Mouse (Mus musculus) activated CD4-positive, CD25-positive, alpha-beta regulatory T cell, adult 4 months (primary cell): ENCODE results near the gene Vezf1. TPM values are rescaled to one million over a fixed set of nuclear protein-coding genes. Genes with fewer than 3 reads are reported as not detected.
"Not testable (repeated sequence)": the region's sequence is repeated elsewhere in the genome, so short reads cannot be mapped to it uniquely, and the experiment has no call there.

Experiments used
- ATAC-seq: one replicate; pipeline ENCODE4 v1.8.0; 2017
- polyA plus RNA-seq, 2 experiments: library from polyadenylated mRNA; unstranded; fragments of 100-300 nt; shearing (Covaris generic); gene quantifications; one replicate each; pipeline ENCODE4 v1.2.1; 2017

The Vezf1 gene
- 10 to 100 TPM; 20.6 to 21.0 TPM for polyA plus RNA-seq

DNA sequence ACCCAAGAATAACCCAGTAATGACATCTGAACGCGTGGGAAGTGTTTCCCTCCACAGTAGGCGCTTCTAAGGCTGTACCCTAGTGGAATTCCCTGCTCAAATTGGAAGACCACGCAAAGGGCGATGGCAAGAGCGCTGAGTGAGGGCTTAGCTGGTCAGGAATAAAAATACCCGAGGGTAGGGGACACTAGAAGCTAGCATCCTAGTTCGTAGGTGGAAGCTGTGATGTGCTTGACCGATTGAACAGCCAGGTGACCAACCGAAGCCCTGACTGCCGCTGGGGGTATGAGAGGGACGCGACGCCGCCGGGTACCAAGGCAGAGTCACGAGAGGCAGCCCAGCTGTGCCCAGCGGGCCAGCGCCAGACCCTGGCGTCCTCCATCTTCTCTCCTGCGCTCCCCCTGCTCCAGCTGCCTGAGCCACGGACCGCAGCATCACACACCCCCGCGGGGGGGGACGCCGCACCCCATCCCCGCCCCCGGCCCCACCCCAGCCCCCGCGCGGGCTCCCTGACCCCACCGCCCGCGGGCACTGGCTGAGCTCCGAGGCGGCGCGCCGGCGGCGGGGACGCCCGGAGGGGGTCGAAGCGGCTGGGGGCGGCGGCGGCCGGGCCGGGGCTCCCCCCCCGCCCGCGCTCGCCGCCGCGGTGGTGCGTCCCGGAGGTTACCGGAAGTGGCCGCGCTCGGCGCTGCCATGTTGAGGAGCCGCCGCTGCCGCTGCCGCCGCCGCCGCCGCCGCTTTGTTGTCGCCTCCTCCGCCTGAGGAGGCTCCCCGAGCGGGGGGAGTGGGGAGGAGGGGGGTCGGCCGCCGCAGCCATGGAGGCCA, at the start of gene Vezf1:
Vezf1 (plus strand) TSS at position 694 of the 825 bp plus-strand sequence.
- peak; percentile 70 for ATAC-seq

DNA sequence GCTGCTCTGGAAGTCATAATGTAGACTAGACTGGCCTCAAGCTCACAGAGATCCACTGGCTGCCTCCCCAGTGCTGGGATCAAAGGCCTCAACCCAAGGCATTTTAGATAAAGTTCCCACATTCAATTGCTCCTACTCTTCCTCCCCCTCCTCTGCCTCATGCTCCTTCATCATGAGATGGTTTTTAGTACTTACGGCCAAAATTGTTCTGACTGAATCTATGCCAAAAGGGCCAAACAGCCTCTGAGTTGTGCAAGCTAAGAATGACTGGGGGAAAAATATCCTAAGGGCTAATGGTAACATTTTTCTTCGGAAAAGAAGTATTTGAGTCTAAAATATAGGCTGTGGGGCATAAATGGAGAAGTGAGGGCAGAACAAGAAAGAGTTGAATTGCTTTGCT, 44.1 kb upstream of the Vezf1 start:
- no peak for ATAC-seq

DNA sequence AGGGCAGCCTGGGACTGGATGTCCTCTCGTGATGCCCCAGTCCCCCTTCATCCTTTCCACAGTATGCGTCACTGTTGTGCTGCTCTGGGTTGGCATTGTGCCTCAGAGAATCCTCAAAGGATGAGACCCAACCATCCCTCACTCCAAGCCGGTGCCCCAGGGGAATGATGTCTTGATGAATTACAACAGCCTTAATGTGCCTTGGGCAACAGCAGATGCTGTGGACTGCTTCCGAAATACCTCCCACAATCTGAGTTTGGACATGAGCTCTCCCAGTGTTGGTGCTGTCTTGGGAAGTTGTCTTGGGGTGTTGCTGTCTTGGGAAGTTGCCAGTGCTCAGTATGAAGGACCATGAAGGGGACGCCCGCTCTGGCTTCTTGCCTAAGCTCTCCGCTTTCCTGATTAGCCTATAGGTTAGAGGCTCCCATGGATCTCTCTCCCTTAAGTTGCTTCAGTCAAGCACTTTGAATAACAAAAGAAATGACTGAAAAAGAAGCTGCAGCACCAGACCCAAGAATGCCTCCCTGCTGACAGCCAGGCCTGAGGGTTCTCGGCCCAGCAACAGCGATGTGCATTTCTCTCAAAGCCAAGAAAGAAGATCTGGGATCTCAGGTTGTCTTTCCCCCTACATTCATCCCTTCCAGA, 40.6 kb upstream of the Vezf1 start:
- ATAC-seq = no peak

DNA sequence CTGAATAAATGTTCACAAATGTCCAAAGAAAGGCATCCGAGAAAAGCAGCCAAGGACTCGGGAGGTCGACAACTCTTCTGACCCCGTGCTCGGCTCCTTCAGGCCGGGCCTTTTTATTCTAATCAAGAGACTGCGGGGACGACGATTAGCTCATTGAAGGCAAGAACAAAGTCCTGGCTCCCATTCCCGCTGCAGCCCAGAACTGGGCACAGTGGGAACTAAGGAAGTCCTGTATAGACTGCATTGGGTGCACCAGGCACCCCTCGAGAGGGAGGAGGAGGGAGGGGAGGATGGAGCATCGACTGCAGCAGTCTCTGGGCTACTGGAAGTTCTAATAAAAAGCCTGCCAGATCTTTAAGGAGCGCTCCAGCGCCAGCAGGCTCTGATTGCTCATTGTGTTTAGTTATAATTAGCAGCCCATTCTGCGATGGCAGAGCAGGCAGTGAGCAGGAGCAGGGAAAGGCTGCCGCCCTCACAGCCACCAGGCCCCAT, 39.8 kb upstream of the Vezf1 start:
- no peak for ATAC-seq

DNA sequence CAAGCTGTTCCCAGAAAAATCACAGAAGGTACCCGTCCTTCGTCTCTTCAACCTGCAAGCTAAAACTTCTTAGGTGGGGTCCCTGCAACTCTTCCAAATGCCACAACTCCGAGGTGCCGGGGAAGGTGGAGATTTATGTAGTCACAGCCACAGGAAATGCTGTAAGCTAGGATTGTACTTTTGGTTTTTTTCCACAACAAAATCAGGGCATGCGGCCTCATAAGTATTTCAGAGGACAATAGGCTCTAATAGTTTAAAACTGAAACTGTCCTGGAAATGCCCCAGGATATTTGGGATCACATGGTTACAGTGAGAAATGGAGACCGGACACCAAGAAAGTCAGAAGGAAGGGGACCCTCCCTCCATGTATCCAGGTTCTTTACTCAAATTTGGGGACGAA, 37.9 kb upstream of the Vezf1 start:
- ATAC-seq = no peak

DNA sequence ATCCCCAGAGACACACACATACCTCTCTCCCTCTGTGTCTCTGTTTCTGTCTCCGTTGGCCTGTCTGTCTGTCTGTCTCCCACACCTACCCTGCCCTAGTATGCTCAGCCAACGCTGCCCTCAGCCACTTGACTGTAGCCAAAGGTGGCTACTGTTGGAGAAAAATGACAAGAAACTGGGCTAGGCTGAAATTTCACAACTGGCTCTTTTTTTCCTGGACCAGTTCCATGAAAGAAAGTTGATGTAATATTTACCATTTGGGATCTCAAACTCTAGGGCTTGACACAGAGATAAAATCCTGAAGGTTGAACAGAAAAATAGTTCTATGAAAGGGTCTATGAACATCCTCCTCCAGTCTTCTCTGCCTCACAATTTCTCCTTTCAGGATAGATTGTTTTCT, 37.2 kb upstream of the Vezf1 start:
- no peak for ATAC-seq

DNA sequence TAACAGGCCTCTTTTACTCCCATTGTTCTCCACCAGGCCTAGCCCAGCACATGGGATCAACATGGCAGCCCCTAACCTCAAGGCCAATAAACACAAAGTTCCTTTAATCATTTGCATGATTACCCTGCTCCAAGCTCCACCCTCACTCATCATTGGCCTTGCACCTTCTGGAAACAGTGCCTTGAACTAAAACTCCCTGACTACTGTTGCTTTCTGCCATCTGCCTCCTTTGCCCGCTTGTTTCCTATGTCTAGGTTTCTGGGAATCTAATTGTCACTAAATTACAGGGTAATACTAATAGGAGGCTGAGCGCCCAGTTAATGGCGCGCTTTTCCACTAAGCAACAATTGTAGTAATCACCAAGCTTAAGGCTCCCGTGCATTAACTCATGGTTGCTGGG, 36.3 kb upstream of the Vezf1 start:
- ATAC-seq = no peak

DNA sequence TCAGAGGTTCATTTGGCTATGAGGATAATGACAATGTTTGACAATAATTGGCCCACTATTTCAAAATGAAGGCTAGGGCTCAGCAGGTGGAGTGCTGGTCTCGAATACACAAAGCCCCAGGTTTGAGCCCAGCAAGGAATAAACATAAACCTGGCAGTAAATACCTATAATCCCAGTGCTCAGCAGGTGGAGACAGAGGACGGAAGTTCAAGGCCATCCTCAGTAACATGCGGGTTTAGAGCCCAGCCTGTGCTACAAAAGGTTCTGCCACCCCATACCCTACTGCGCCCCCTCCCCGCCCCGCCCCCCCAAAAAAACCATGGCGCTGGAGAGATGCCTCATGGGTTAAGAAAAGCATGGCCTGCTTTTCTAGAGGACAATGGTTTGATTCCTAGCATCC, 32.1 kb upstream of the Vezf1 start:
- no peak for ATAC-seq

DNA sequence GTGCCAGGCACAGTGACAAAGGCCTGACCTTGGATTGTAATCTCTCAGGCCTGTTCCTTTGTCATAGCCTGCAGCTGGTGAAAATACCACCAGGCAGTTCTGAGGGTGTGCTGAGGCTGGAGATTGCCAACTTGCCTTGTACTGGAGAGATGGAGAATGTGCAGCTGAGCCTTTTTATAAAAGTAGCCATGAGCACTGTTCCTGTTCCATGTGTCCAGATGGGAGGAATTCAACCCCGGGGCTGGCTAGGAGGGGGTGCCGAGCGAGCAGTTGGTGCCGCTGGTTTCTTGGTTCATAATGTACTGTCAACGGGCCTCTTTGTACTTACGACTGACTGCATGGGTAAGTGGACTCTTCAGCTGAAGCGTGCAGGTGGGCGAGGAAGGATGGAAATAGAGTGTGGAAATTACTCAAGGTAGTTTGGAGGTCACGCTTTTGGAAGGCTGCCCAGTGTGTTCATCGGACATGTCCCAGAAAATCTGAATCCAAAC, 31.3 kb upstream of the Vezf1 start:
- ATAC-seq = no peak

DNA sequence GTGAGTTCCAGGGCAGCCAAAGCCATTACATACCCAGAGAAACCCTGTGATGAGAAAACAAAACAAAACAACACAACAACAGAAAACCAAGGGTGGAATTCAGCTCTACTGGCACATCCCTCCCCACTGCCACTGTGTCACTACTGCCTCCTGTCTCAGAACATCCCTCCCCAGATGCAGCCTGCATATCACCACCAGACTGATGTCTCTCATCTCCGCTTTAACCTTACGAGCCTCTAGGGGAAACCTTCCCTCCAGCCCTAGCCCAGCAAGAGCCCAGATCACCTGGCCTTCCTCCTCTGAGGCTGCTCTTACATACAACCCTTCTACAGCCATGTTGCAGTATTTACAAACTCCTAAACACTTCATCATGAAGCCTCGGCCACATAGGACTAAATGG, 30.7 kb upstream of the Vezf1 start:
- ATAC-seq = no peak

DNA sequence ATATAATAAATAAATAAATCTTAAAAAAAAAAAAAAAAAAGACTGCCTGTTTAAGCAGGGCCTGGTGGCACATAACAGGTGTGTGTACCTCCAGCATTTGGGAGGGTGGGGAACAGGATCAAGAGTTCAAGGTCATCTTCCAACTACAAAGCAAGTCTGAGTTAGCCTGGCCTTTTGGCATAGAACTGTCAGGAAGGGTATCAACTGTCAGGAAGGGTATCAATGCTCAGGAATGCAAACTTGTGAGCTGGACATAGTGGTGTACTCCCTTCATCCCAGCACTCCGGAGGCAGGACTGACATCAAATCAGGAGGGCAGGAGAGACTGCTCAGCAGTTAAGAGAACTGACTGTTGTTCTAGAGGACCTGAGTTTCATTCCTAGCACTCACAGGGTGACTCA, 29.0 kb upstream of the Vezf1 start:
- ATAC-seq = no peak

DNA sequence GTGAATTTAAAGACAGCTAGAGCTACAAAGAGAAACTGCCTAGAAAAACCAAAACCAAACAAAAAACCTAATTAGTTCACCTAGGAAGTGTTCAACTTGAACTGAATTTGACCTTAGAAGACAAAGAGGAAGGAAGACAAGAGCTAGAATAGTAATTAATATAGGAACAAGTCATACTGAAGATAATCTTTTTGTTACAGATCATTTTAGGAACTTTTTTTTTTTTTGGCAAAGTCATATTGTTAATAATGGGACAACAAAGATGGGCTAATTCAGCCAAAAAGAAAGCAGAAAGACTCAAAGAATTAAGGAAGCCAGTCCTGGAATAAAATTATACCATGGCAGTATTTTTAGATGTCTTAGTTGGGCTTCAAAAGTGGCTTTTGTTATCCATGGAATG, 23.8 kb upstream of the Vezf1 start:
- no peak for ATAC-seq

DNA sequence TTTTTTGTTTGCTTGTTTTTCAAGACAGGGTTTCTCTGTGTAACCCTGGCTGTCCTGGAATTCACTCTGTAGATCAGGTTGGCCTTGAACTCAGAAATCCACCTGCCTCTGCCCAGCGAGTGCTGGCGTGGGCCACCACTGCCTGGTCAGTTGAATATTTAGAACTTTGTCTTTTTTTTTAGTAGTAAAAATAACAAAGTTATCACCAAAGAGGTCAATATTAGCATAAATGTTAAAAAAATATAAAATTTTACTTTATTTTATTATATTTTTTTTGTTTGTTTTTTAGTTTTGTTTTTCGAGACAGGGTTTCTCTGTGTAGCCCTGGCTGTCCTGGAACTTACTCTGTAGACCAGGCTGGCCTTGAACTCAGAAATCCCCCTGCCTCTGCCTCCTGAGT, 22.9 kb upstream of the Vezf1 start:
- ATAC-seq = not testable (repeated sequence)

DNA sequence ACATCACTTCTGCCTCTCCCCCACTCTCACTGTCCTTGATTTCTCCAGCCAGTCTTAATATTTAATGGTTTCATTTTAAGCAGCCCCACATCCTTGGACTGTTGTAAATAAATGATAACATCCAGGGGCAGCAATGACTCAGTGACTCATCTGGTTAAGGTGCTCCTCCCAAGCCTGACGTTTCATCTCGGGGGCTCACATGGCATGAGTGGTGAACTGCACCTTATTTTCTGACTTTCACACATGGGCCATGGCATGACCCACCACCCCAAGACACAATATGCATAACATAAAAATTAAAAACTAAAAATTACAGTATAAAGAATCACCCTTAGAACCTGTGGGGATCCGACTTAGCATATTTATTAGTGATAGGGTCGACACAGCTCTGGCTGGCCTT, 22.2 kb upstream of the Vezf1 start:
- no peak for ATAC-seq

DNA sequence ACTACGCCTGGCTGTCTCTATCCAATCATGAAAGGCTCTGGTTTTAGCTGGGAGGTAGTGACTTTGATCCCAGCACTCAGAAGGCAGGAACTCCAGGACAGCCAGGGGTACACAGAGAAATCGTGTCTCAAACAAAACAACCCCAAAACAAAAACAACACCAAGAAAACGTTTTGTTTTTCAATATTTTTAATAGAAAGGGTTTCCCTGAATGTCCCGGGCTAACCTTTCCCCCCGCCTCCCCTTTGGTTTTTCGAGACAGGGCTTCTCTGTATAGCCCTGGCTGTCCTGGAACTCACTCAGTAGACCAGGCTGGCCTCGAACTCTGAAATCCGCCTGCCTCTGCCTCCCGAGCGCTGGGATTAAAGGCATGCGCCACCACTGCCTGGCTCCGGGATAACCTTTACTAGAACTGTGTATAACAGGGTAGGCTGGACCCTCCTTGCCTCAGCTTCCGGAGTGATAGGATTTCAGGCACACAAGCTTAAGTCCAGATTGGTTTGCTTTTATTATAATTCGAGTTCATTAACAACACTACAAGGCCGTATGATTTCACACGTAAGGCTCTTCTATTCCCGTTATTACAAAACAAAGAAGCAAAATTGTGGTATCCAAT, 21.6 kb upstream of the Vezf1 start:
- ATAC-seq = no peak

DNA sequence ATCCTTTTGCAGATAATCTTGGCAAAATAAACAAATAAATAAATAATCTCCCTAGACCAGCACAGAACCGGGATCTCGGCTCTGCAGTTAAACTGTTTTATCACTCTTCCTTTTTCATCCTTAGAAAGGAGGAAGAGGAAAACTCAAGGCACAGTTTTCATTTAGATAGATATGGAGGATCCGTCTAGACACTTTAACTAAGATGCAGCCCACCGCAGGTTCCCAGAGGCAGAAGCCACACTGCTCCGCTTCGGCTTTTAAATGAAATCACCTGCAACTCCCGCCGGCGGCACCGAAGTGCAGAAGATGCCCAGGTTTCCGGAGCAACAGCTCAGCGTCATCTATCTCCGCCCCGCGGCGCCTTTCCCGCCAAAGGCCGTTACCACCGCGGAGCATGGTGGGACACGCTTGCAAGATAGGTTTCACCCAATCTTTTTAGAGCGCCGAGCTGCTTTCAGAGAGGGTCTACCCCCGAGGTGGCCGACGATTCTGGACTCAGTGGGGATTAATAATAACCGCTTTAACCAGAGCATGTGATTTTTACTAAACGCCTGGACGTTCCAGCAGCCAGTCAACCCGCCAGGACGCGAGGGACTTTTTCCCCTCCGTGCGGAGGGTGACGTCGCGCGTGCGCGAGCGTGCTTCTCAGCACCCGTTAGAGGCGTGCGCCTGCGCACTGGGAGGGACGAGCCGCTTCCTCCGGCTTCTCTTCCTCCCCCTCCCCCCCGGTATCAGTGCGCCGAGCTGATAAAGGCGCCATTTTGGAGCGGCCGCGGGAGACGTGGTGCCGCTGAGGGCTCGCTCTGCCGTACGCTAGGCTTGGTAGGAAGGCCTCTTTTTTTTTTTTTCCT, 20.9 kb upstream of the Vezf1 start, which contains the start of gene Srsf1:
Srsf1 (plus strand) TSS at position 430 of the 851 bp plus-strand sequence.
- peak; percentile 80 for ATAC-seq

DNA sequence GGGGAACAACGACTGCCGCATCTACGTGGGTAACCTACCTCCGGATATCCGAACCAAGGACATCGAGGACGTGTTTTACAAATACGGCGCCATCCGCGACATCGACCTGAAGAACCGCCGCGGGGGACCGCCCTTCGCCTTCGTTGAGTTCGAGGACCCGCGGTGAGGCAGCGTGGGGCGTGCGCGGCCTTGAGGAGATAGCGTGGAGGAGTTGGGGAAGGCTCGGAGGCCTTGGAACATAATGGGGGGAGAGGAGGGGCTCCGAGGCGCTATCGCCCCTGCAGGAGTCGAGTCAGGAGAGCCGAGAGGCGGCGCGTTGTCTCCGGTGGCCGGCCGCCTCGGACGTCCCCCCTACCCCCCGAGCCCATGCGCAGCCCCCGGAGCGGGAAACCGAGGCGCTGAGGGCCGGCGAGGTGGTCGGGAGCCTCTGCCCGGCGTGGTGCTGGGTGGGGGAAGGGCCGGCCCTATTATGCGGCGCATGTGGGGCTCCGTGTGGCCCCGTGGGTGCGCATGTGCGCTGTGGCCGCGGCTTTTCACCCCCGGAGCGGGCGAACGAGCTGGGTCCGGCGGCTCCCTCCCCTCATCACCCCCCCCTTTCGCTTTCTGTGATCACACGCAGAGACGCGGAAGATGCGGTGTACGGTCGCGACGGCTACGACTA, 20.1 kb upstream of the Vezf1 start:
- ATAC-seq = no peak

DNA sequence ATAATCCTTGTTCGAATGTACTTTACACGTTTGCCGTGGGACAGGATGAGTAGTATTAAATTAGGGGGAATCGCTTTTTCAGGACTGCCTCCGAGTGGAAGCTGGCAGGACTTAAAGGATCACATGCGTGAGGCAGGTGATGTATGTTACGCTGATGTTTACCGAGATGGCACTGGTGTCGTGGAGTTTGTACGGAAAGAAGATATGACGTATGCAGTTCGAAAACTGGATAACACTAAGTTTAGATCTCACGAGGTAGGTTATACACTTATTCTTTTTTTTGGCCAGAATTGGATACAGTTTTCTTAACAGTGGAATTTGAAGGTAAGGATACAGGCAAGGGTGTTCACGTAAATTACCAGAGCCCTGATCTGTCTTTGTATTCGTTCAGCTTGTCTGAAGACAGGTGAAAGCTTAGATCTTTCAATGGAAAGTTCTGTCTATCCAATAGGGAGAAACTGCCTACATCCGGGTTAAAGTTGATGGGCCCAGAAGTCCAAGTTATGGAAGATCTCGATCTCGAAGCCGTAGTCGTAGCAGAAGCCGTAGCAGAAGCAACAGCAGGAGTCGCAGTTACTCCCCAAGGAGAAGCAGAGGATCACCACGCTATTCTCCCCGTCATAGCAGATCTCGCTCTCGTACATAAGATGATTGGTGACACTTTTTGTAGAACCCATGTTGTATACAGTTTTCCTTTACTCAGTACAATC, 19.0 kb upstream of the Vezf1 start:
- no peak for ATAC-seq

DNA sequence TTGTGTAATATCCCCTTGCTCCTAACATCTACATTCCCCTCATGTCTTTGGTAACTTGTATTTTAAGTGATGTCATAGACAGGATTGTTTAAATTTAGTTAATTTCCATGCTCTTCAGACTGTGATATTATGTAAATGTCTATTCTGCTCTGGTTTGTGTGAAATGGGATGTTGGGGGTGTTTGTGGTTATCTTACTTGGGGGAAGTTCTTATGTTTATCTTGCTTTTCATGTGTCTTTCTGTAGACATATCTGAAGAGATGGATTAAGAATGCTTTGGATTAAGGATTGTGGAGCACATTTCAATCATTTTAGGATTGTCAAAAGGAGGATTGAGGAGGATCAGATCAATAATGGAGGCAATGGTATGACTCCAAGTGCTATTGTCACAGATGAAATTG, 18.3 kb upstream of the Vezf1 start:
- ATAC-seq = no peak

DNA sequence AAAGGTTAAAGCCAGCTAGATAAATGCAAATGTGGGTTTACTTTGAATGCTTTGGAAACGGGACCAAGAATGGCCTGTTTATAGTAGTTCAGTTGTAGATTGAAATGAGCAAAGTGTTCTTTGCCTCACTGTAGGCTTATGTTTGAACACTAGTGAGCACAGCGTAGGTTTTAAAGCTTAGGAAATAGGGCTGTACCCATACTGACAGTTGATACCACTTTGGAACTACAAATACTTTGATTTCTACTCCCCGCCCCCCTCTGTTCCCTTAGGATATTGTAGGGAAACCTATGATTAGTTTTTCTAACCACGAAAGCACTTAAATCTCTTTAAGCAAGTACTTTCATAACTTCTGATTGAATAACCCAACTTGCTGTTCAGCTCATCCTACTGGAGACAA, 15.4 kb upstream of the Vezf1 start:
- ATAC-seq = no peak

DNA sequence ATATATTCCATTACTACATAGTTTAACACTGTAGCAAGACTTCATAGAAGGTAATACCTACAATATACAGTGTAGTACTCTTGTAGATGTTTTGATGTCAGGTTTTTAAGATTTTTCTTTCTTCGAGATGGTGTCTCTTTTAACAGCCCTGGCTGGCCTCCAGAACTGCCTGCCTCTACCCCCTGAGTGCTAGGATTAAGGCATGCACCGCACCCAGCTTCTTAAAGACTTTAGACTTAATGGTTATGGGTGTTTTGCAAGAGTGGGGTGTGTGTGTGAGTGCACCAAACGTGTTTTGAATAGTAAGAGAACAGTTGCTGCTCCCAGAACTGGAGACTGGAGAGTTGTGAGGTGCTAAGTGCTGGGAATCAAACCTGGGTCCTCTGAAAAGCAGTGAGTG, 14.3 kb upstream of the Vezf1 start:
- no peak for ATAC-seq
